Mouse (Mus musculus) thymus, adult 2 months (tissue): ENCODE data around the gene Olfr1412.

Source experiments
- CTCF ChIP-seq: fragments of 200-500 bp; IDR thresholded peaks from 2 replicates; pipeline ENCODE4 v1.5.1; 2012; ENCODE audit warnings: mild to moderate bottlenecking, control low read depth, low read length, moderate library complexity, borderline replicate concordance; ENCODE audit not compliant: control insufficient read depth, poor library complexity, insufficient read depth; ENCODE audit errors: extremely low read depth
- POLR2A ChIP-seq: fragments of 200-500 bp; IDR thresholded peaks from 2 replicates; pipeline ENCODE4 v1.6.1; 2012; ENCODE audit warnings: mild to moderate bottlenecking, low read length, control low read depth, moderate library complexity; ENCODE audit not compliant: control insufficient read depth, poor library complexity, insufficient read depth; ENCODE audit errors: extremely low read depth

DNA sequence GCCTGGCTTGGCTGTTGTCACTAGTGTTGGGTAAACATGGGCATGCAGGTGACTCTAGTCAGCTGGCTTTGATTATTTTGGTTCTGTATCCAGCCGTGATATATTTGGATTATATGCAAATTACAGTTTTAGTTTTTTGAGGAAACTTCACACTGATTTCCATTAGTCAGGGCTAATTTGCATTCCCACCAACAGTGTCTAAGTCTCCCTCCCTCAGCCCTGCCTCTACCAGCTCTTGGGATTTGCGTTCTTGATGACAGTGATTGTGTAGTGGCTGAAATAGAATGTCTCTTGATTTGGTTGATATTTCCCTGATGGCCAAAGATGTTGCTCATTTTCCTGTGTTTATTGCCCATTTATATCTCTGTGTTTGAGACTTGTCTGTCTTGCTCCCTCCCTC is 46.5 kb upstream of the Olfr1412 start:
- TF ChIP-seq POLR2A (no peak), CTCF (no peak)
